Mouse (Mus musculus): ENCODE data around the gene Lkaaear1.

- TF ChIP-seq CTCF (IDR thresholded peaks at IDR 0.05; ENCODE audit: control insufficient read depth, insufficient read depth, insufficient read length) (no peak), CEBPB (IDR thresholded peaks at IDR 0.05; ENCODE audit: low read depth) (no peak), USF1 (IDR thresholded peaks at IDR 0.05; ENCODE audit: low read depth) (no peak), MYOG (IDR thresholded peaks at IDR 0.05; ENCODE audit: control insufficient read depth, extremely low read depth, insufficient read length) (no peak), MYOD1 (IDR thresholded peaks at IDR 0.05; ENCODE audit: control insufficient read depth, insufficient read length, low read depth) (no peak)
Measured at GRCm38 (mm10) chr2:181656734-181657133, 41.5 kb downstream of the Lkaaear1 start, which contains the start of gene Gm29797.

Data from C2C12 (cell line).